Mouse (Mus musculus) embryonic facial prominence, embryonic 11.5 days (tissue): ENCODE data around the gene Capn9. TPM values are rescaled to one million over a fixed set of nuclear protein-coding genes. Genes with fewer than 3 reads are reported as not detected.

Experiments used
- ATAC-seq: fragments of 200-750 bp; cut with Nextera tagmentation; replicated peaks from 2 replicates; pipeline ENCODE4 v1.8.0; 2017; ENCODE audit warnings: low read depth; ENCODE audit not compliant: insufficient number of reproducible peaks, low FRiP score, low TSS enrichment
- DNase-seq: peaks from one replicate; pipeline ENCODE4 v3.0.0-alpha.2; 2015; ENCODE audit warnings: low spot score
- H3K27ac ChIP-seq: fragments of 300-500 bp; sonication (generic); replicated peaks from 2 replicates; pipeline ENCODE4 v1.5.1; 2014; ENCODE audit warnings: mild to moderate bottlenecking, low read depth, low read length, control low read depth
- H3K27me3 ChIP-seq: fragments of 300-500 bp; sonication (generic); 2 replicates; pipeline ENCODE4 v1.6.1; 2014; ENCODE audit warnings: mild to moderate bottlenecking, low read length, moderate library complexity, mixed read lengths; ENCODE audit not compliant: control insufficient read depth, insufficient read depth
- H3K36me3 ChIP-seq: fragments of 300-500 bp; sonication (generic); replicated peaks from 2 replicates; pipeline ENCODE4 v1.6.1; 2014; ENCODE audit warnings: low read depth, mild to moderate bottlenecking, low read length, moderate library complexity, mixed read lengths; ENCODE audit not compliant: control insufficient read depth, insufficient read depth
- H3K4me1 ChIP-seq: fragments of 300-500 bp; sonication (generic); 2 replicates; pipeline ENCODE4 v1.6.1; 2014; ENCODE audit warnings: low read length, mixed read lengths; ENCODE audit not compliant: control insufficient read depth, insufficient read depth
- H3K4me2 ChIP-seq: fragments of 300-500 bp; sonication (generic); 2 replicates; pipeline ENCODE4 v1.6.1; 2014; ENCODE audit warnings: low read depth, mild to moderate bottlenecking, control low read depth, low read length, moderate library complexity
- H3K4me3 ChIP-seq: fragments of 300-500 bp; sonication (generic); 2 replicates; pipeline ENCODE4 v1.5.1; 2014; ENCODE audit warnings: low read depth, low read length, control low read depth
- H3K9ac ChIP-seq: fragments of 300-500 bp; sonication (generic); replicated peaks from 2 replicates; pipeline ENCODE4 v1.6.1; 2014; ENCODE audit warnings: mild to moderate bottlenecking, control low read depth, low read length
- H3K9me3 ChIP-seq: fragments of 300-500 bp; sonication (generic); replicated peaks from 2 replicates; pipeline ENCODE4 v1.6.1; 2016; ENCODE audit warnings: mild to moderate bottlenecking, low read length, inconsistent platforms, mixed read lengths; ENCODE audit not compliant: control insufficient read depth
- WGBS: fragments of 180-500 bp; shearing (Covaris S2); extraction: QIAGEN DNeasy Blood & Tissue Kit; methylation state at CpG from one replicate; pipeline ENCODE4 v1.1.7; 2014; 5-methylcytosine and 5-hydroxymethylcytosine counted together
- polyA plus RNA-seq: library from polyadenylated mRNA; unstranded; fragments of >200 nt; fragmentation: Nextera tagmentation; extraction: Ambion mirVana; gene quantifications from 2 replicates; pipeline ENCODE4 v1.2.1, GENCODE M21; 2014

Gene Capn9
- polyA plus RNA-seq, 1 experiment from 2014 or later, result not detected

DNA sequence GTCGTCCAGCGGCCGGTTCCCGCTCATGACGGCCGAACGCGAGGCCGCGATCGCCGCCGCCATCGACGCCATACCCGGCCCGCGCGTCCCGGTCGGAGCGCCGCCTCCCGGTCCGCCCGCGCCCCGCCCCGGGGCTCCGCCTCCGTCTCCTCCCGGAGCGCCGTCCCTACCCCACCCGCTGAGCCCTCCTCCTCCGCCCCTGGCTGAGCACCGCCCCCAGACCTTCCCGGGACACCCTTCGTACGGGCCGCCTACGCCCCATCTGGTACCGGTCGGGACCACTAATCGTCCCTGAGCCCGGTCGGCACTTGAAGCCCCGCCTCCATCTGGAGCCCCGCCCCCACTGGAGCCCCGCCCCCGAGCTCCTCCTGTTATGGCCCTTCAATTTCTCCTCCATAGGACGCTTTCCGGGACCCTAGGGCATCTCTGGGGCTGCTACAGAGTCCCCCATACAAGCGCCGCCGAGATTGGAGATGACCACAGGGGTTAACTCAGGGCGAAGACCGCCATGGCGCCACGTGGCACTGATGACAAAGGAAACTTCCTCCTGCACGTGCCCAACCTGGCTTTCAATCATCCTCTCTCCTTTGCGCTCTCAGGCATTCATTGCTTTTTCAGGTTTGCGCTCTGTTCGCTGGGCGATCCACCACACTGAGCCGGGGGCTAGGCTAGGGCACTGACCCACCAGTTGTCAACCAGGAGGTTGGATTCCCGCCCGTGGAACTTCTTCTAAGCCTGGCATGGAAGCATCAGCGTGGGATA, 87.4 kb downstream of the Capn9 start, which contains the start of gene 2310022B05Rik:
2310022B05Rik (minus strand) TSS at position 258 of the 762 bp plus-strand sequence.
- peaks cover 2% of the 10 kb centered on the region; the same call in 1 of the 2 replicates for H3K4me1 ChIP-seq
- peak within 1 kb of the TSS; percentile 76 for H3K4me3 ChIP-seq
- peak within 1 kb of the TSS; percentile 85 for H3K27ac ChIP-seq
- peak within 1 kb of the TSS; percentile 75 for H3K4me2 ChIP-seq
- no peaks in the 10 kb centered on the region; the same call in 1 of the 2 replicates for H3K36me3 ChIP-seq
- peak; percentile 91 for DNase-seq
- H3K27me3 ChIP-seq, result no peaks in the 10 kb centered on the region
- H3K9me3 ChIP-seq, result no peaks in the 10 kb centered on the region
- WGBS, result 2% methylated on average over 48 of the region's 69 CpGs
- peak; percentile 91 for ATAC-seq
- peak within 1 kb of the TSS; percentile 84 for H3K9ac ChIP-seq

GRCm38 (mm10) chr8:124663874-124664230, 87.9 kb downstream of the Capn9 start:
- H3K36me3 ChIP-seq, result no peaks in the 10 kb centered on the region; the same call in 1 of the 2 replicates
- H3K27ac ChIP-seq, result no peak overlapping the region
- peak overlapping the region; percentile 84 for H3K9ac ChIP-seq
- peaks cover 2% of the 10 kb centered on the region; the same call in 1 of the 2 replicates for H3K4me1 ChIP-seq
- WGBS, result 52% methylated on average over 4 of the region's 4 CpGs
- peak overlapping the region; percentile 75; the same call in 1 of the 2 replicates for H3K4me2 ChIP-seq
- ATAC-seq (no peak), DNase-seq (no peak)
- H3K9me3 ChIP-seq, result no peaks in the 10 kb centered on the region
- H3K27me3 ChIP-seq, result no peaks in the 10 kb centered on the region
- H3K4me3 ChIP-seq, result peak overlapping the region; percentile 76

GRCm38 (mm10) chr8:124664414-124664813, 88.5 kb downstream of the Capn9 start:
- ATAC-seq (no peak), DNase-seq (no peak)
- H3K4me2 ChIP-seq, result no peak overlapping the region
- H3K27ac ChIP-seq, result no peak overlapping the region
- 81% methylated on average over 3 of the region's 3 CpGs for WGBS
- no peaks in the 10 kb centered on the region for H3K9me3 ChIP-seq
- H3K4me1 ChIP-seq, result peaks cover 2% of the 10 kb centered on the region; the same call in 1 of the 2 replicates
- H3K4me3 ChIP-seq, result no peak overlapping the region
- H3K9ac ChIP-seq, result no peak overlapping the region
- H3K27me3 ChIP-seq, result no peaks in the 10 kb centered on the region
- H3K36me3 ChIP-seq, result no peaks in the 10 kb centered on the region; the same call in 1 of the 2 replicates

Other genes with a start within 250 kb of the Capn9 start
- gene Pgbd5, start 136.5 kb upstream of the Capn9 start, polyA plus RNA-seq, result 2.3 TPM in 2 replicates
- 37.1 and 38.9 TPM in 2 replicates for gene Cog2, start 55.3 kb upstream of the Capn9 start, polyA plus RNA-seq
- gene Agt, start 6.4 kb upstream of the Capn9 start, polyA plus RNA-seq, result not detected in 2 replicates
- gene 2310022B05Rik, start 87.3 kb downstream of the Capn9 start, polyA plus RNA-seq, result 27.0 and 27.7 TPM in 2 replicates
- 52.1 and 55.1 TPM in 2 replicates for gene Ttc13, start 145.9 kb downstream of the Capn9 start, polyA plus RNA-seq
- gene Arv1, start 146.0 kb downstream of the Capn9 start, polyA plus RNA-seq, result 25.7 and 27.1 TPM in 2 replicates
- gene Fam89a, start 175.7 kb downstream of the Capn9 start, polyA plus RNA-seq, result 6.0 and 6.8 TPM in 2 replicates
- 1.2 and 1.4 TPM in 2 replicates for gene Trim67, start 217.0 kb downstream of the Capn9 start, polyA plus RNA-seq